Mouse (Mus musculus) midbrain, embryonic 10.5 days (tissue): ENCODE data around the gene 4933427I04Rik. TPM values are rescaled to one million over a fixed set of nuclear protein-coding genes. Genes with fewer than 3 reads are reported as not detected.

Source experiments
- DNase-seq: peaks from one replicate; pipeline ENCODE4 v3.0.0-alpha.2; 2017; ENCODE audit warnings: low spot score
- H3K27ac ChIP-seq: fragments of 300-500 bp; sonication (generic); replicated peaks from 2 replicates; pipeline ENCODE4 v1.5.1; 2016; ENCODE audit warnings: mild to moderate bottlenecking
- H3K27me3 ChIP-seq: fragments of 300-500 bp; sonication (generic); 2 replicates; pipeline ENCODE4 v1.6.1; 2016; ENCODE audit warnings: low read depth, mild to moderate bottlenecking; ENCODE audit not compliant: poor library complexity, severe bottlenecking
- H3K36me3 ChIP-seq: fragments of 300-500 bp; sonication (generic); 2 replicates; pipeline ENCODE4 v1.6.1; 2016; ENCODE audit warnings: mild to moderate bottlenecking, moderate library complexity
- H3K4me1 ChIP-seq: fragments of 300-500 bp; sonication (generic); 2 replicates; pipeline ENCODE4 v1.6.1; 2016
- H3K4me3 ChIP-seq: fragments of 300-500 bp; sonication (generic); 2 replicates; pipeline ENCODE4 v1.5.1; 2016; ENCODE audit warnings: mild to moderate bottlenecking, moderate library complexity
- H3K9me3 ChIP-seq: fragments of 300-500 bp; sonication (generic); replicated peaks from 2 replicates; pipeline ENCODE4 v1.6.1; 2016; ENCODE audit warnings: mild to moderate bottlenecking
- WGBS: fragments of 180-500 bp; shearing (Covaris S2); methylation state at CpG from one replicate; pipeline ENCODE4 v1.1.7; 2016; 5-methylcytosine and 5-hydroxymethylcytosine counted together
- polyA plus RNA-seq: library from polyadenylated mRNA; unstranded; fragments of >200 nt; fragmentation: Nextera tagmentation; extraction: Ambion mirVana; gene quantifications from 2 replicates; pipeline ENCODE4 v1.2.1, GENCODE M21; 2016

The 4933427I04Rik gene
- polyA plus RNA-seq, 1 experiment from 2014 or later, result not detected

DNA sequence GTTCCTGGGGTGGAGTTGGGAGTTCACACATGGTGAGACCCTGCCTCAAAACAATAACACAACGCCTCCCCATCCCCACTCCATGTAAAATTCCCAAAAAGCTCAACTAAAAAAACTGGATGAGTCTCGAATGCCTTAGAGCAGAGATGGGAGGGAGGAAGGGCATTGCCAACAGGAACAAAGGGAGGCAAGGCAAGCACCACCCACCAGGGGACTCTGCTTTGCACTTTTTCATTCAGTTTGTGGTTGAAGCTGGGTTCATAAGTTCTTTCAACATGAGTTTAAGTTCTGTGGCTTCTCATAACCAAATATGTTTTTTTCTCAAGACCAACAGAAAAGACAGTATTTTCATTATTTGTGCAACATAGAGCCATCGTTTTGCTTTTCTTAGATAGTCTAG is 44.0 kb downstream of the 4933427I04Rik start:
- H3K4me3 ChIP-seq, result no peak overlapping the region
- H3K4me1 ChIP-seq, result peaks cover 20% of the 10 kb centered on the region
- no peaks in the 10 kb centered on the region for H3K27me3 ChIP-seq
- 73% methylated on average over 3 of the region's 3 CpGs for WGBS
- no peak overlapping the region for H3K27ac ChIP-seq
- DNase-seq, result no peak
- peaks cover 5% of the 10 kb centered on the region; the same call in 1 of the 2 replicates for H3K36me3 ChIP-seq
- no peaks in the 10 kb centered on the region for H3K9me3 ChIP-seq

DNA sequence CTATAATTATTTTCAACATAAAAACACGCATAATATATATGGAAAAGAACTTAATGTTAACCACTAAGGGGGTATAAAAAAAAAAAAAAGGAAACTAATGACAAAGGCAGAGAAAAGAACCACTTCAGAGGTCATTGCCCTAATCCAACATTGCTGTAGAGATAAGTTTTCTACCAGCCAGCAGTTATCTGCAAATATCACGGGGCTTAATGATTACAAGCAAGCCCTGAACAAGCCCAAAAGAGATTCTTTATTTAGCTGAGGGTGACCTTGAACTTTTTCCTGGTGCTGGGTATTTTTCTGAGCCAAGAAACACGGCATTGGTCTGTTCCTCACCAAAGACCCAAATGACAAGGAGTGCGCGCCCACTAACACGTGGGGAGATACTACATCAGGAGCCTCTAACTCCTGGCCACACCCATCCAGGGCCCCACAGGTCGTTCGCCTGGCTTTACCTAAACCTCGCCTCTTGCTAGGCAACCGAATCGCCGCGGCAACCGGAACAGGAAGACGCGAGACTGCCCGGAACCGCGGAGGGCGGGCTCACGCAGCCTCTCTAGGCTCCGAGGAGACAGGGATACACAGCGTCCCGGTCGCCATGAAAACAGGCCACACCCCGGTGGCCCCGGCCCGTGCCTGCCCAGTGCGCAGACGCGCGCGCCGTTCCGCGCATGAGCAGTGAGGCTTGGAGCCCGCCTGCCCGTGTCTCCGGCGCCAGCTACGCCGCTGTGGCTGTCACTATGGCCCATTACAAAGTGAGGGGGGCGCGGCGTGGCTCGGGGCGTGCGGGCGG is 45.0 kb downstream of the 4933427I04Rik start, which contains the start of gene Mycbp:
Gene Mycbp (plus strand): TSS at position 500 of the 793 bp plus-strand sequence.
- Histone ChIP-seq H3K4me3 (peak within 1 kb of the TSS; percentile 82), H3K4me1 (peaks cover 20% of the 10 kb centered on the region), H3K27me3 (no peaks in the 10 kb centered on the region), H3K27ac (peak within 1 kb of the TSS; percentile 86), H3K36me3 (peaks cover 9% of the 10 kb centered on the region), H3K9me3 (no peaks in the 10 kb centered on the region)
- peak; percentile 99 for DNase-seq
- WGBS, result 2% methylated on average over 49 of the region's 49 CpGs

DNA sequence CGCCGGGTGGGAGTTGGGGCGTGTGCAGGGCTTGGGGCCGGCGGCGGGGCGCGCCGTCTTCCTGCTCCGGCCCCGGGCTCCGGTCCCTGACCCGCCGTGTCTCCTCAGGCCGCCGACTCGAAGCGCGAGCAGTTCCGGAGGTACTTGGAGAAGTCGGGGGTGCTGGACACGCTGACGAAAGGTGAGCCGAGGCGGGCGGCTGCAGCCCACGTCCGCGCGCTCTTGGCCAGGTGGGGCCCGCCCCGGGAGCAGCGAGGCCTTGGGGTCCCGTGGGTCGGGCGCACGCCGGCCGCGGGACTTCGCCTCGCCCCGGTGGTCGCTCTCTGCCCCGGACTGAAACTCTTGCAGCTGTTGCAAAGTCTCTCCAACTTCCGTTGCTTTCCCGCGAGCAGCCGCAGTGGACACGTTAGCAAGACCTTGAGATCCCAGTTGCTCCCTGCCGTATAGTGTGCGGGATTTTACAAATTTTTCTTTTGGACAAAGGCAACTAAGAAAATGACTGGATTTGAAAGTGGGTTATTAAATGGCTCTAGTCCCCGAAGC is 45.7 kb downstream of the 4933427I04Rik start:
- peaks cover 15% of the 10 kb centered on the region for H3K36me3 ChIP-seq
- H3K9me3 ChIP-seq, result no peaks in the 10 kb centered on the region
- DNase-seq, result no peak
- H3K27me3 ChIP-seq, result no peaks in the 10 kb centered on the region
- under 1% methylated on average over 53 of the region's 53 CpGs for WGBS
- peak overlapping the region; percentile 82 for H3K4me3 ChIP-seq
- peak overlapping the region; percentile 86 for H3K27ac ChIP-seq
- peaks cover 20% of the 10 kb centered on the region for H3K4me1 ChIP-seq

DNA sequence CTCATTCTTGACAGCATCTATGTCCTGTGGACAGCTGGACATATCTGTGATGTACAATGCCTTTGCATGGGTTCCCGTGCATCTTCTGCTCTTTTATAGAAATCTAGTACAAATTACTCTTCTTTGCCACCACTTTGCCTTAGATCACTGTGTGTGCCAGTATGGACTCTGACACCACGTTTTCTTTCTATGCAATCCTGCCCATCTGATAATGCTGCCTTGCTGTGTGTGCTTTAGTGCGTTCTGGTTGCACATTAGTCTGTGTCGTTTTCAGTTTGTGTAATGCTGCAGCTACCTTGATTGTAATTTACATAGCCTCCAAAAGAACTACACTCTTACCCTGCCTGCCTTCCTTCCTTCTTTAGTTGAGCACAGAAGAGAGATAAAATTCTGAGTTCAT is 52.0 kb downstream of the 4933427I04Rik start:
- 88% methylated on average over 4 of the region's 4 CpGs for WGBS
- no peak overlapping the region for H3K4me3 ChIP-seq
- H3K9me3 ChIP-seq, result no peaks in the 10 kb centered on the region

DNA sequence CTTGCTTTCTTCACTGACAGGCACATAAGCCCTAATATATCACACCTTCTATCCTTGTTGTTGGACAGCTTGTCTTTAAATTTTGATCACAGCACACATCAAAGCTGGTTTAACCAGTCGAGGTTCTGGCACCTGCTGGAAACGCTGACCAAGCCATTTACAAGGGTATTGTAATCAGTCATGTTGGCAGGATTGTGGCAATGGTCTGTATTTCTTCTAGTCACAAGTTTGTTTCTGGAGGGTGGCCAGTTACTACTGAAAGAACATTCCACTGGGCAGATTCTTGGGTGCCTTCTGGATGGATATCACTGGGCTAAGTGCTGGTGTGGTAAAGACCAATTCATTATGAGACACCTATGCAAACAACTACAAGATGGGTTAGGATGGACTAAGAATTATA is 53.0 kb downstream of the 4933427I04Rik start:
- Histone ChIP-seq H3K36me3 (peaks cover 49% of the 10 kb centered on the region), H3K4me1 (peaks cover 16% of the 10 kb centered on the region), H3K27ac (no peak overlapping the region), H3K4me3 (no peak overlapping the region), H3K27me3 (no peaks in the 10 kb centered on the region), H3K9me3 (no peaks in the 10 kb centered on the region)
- no peak for DNase-seq
- WGBS, result 85% methylated on average over 2 of the region's 2 CpGs

More for the DNA sequence above, 52.0 kb downstream of the 4933427I04Rik start:
- DNase-seq, result no peak
- Histone ChIP-seq H3K27me3 (no peaks in the 10 kb centered on the region), H3K27ac (no peak overlapping the region), H3K36me3 (peaks cover 49% of the 10 kb centered on the region), H3K4me1 (peaks cover 14% of the 10 kb centered on the region)

Other genes with a start within 250 kb of the 4933427I04Rik start
- 39.2 and 46.2 TPM in 2 replicates for gene Macf1, start 175.3 kb upstream of the 4933427I04Rik start, polyA plus RNA-seq
- 328 and 330 TPM in 2 replicates for gene Ndufs5, start 141.5 kb upstream of the 4933427I04Rik start, polyA plus RNA-seq
- 70.1 and 73.4 TPM in 2 replicates for gene Akirin1, start 109.3 kb upstream of the 4933427I04Rik start, polyA plus RNA-seq
- 0.11 and 0.72 TPM in 2 replicates for gene Rhbdl2, start 71.8 kb upstream of the 4933427I04Rik start, polyA plus RNA-seq
- 59.4 and 64.5 TPM in 2 replicates for gene Mycbp, start 45.2 kb downstream of the 4933427I04Rik start, polyA plus RNA-seq
- 39.1 and 41.0 TPM in 2 replicates for gene Rragc, start 57.8 kb downstream of the 4933427I04Rik start, polyA plus RNA-seq
- not detected in 2 replicates for gene 4930535I16Rik, start 58.3 kb downstream of the 4933427I04Rik start, polyA plus RNA-seq